Mouse (Mus musculus): Measurements from ENCODE around the gene Inka2. TPM values are rescaled to one million over a fixed set of nuclear protein-coding genes. Genes with fewer than 3 reads are reported as not detected.

The Inka2 gene
- 1.1 and 1.7 TPM in 2 replicates for polyA plus RNA-seq (2014; fragmentation: Nextera tagmentation; extraction: Ambion mirVana)

- Histone ChIP-seq H3K36me3 (ENCODE audit: control insufficient read depth, insufficient read depth, low read length) (no peaks in the 10 kb centered on the region), H3K9ac (replicated peaks; ENCODE audit: low read depth, low read length) (peak within 1 kb of the TSS; percentile 39; the same call in 1 of the 2 replicates), H3K9me3 (ENCODE audit: control insufficient read depth, low read depth, low read length) (no peaks in the 10 kb centered on the region), H3K27ac (ENCODE audit: low read length) (no peak within 1 kb of the TSS), H3K4me3 (ENCODE audit: low read depth, low read length) (peak within 1 kb of the TSS; percentile 46), H3K4me2 (replicated peaks; ENCODE audit: low read depth, low read length) (peak within 1 kb of the TSS; percentile 99), H3K27me3 (ENCODE audit: control insufficient read depth, insufficient read depth, low read length) (no peaks in the 10 kb centered on the region), H3K4me1 (ENCODE audit: control insufficient read depth, insufficient read depth, low read length) (peaks cover 5% of the 10 kb centered on the region; the same call in 1 of the 2 replicates)
- WGBS, result 6% methylated on average over 39 of the region's 43 CpGs
- ATAC-seq (ENCODE audit: insufficient number of reproducible peaks, insufficient read depth, low FRiP score, low read depth), result peak; percentile 95
Measured at GRCm38 (mm10) chr3:105704031-105705008, at the start of gene Inka2. Inka2 (plus strand) TSS chr3:105704599.

- Histone ChIP-seq H3K4me3 (ENCODE audit: low read depth, low read length) (no peak overlapping the region), H3K9ac (replicated peaks; ENCODE audit: low read depth, low read length) (no peak overlapping the region), H3K27me3 (ENCODE audit: control insufficient read depth, insufficient read depth, low read length) (no peaks in the 10 kb centered on the region), H3K4me2 (replicated peaks; ENCODE audit: low read depth, low read length) (no peak overlapping the region), H3K9me3 (ENCODE audit: control insufficient read depth, low read depth, low read length) (no peaks in the 10 kb centered on the region), H3K36me3 (ENCODE audit: control insufficient read depth, insufficient read depth, low read length) (no peaks in the 10 kb centered on the region), H3K4me1 (ENCODE audit: control insufficient read depth, insufficient read depth, low read length) (no peaks in the 10 kb centered on the region), H3K27ac (ENCODE audit: low read length) (no peak overlapping the region)
- ATAC-seq (ENCODE audit: insufficient number of reproducible peaks, insufficient read depth, low FRiP score, low read depth), result no peak
- WGBS, result 88% methylated on average over 11 of the region's 11 CpGs
Measured at GRCm38 (mm10) chr3:105655031-105655585, 49.3 kb upstream of the Inka2 start.

- no peak overlapping the region for H3K4me2 ChIP-seq (replicated peaks; ENCODE audit: low read depth, low read length)
- no peak overlapping the region for H3K27ac ChIP-seq (ENCODE audit: low read length)
- H3K36me3 ChIP-seq (ENCODE audit: control insufficient read depth, insufficient read depth, low read length), result no peaks in the 10 kb centered on the region; the same call in 1 of the 2 replicates
- no peak for ATAC-seq (ENCODE audit: insufficient number of reproducible peaks, insufficient read depth, low FRiP score, low read depth)
- no peaks in the 10 kb centered on the region for H3K9me3 ChIP-seq (ENCODE audit: control insufficient read depth, low read depth, low read length)
- no peak overlapping the region for H3K4me3 ChIP-seq (ENCODE audit: low read depth, low read length)
- H3K9ac ChIP-seq (replicated peaks; ENCODE audit: low read depth, low read length), result no peak overlapping the region
- H3K27me3 ChIP-seq (ENCODE audit: control insufficient read depth, insufficient read depth, low read length), result no peaks in the 10 kb centered on the region
- no peaks in the 10 kb centered on the region for H3K4me1 ChIP-seq (ENCODE audit: control insufficient read depth, insufficient read depth, low read length)
- 54% methylated on average over 2 of the region's 2 CpGs for WGBS
Measured at GRCm38 (mm10) chr3:105660530-105660929, 43.9 kb upstream of the Inka2 start.

- 54% methylated on average over 8 of the region's 8 CpGs for WGBS
- H3K4me3 ChIP-seq (ENCODE audit: low read depth, low read length), result no peak overlapping the region
- no peaks in the 10 kb centered on the region for H3K9me3 ChIP-seq (ENCODE audit: control insufficient read depth, low read depth, low read length)
- ATAC-seq (ENCODE audit: insufficient number of reproducible peaks, insufficient read depth, low FRiP score, low read depth), result no peak
- no peaks in the 10 kb centered on the region for H3K4me1 ChIP-seq (ENCODE audit: control insufficient read depth, insufficient read depth, low read length)
- H3K9ac ChIP-seq (replicated peaks; ENCODE audit: low read depth, low read length), result no peak overlapping the region
- H3K4me2 ChIP-seq (replicated peaks; ENCODE audit: low read depth, low read length), result no peak overlapping the region
- no peaks in the 10 kb centered on the region for H3K27me3 ChIP-seq (ENCODE audit: control insufficient read depth, insufficient read depth, low read length)
- no peaks in the 10 kb centered on the region; the same call in 1 of the 2 replicates for H3K36me3 ChIP-seq (ENCODE audit: control insufficient read depth, insufficient read depth, low read length)
- no peak overlapping the region for H3K27ac ChIP-seq (ENCODE audit: low read length)
Measured at GRCm38 (mm10) chr3:105663043-105663442, 41.4 kb upstream of the Inka2 start.

GRCm38 (mm10) chr3:105665105-105665765, 39.2 kb upstream of the Inka2 start:
- H3K27me3 ChIP-seq (ENCODE audit: control insufficient read depth, insufficient read depth, low read length), result no peaks in the 10 kb centered on the region
- no peak overlapping the region for H3K9ac ChIP-seq (replicated peaks; ENCODE audit: low read depth, low read length)
- H3K27ac ChIP-seq (ENCODE audit: low read length), result no peak overlapping the region
- no peak overlapping the region for H3K4me3 ChIP-seq (ENCODE audit: low read depth, low read length)
- no peaks in the 10 kb centered on the region for H3K9me3 ChIP-seq (ENCODE audit: control insufficient read depth, low read depth, low read length)
- H3K4me1 ChIP-seq (ENCODE audit: control insufficient read depth, insufficient read depth, low read length), result no peaks in the 10 kb centered on the region
- H3K36me3 ChIP-seq (ENCODE audit: control insufficient read depth, insufficient read depth, low read length), result no peaks in the 10 kb centered on the region; the same call in 1 of the 2 replicates
- H3K4me2 ChIP-seq (replicated peaks; ENCODE audit: low read depth, low read length), result no peak overlapping the region
- ATAC-seq (ENCODE audit: insufficient number of reproducible peaks, insufficient read depth, low FRiP score, low read depth), result no peak
- WGBS, result 82% methylated on average over 9 of the region's 9 CpGs

- Histone ChIP-seq H3K4me1 (ENCODE audit: control insufficient read depth, insufficient read depth, low read length) (no peaks in the 10 kb centered on the region), H3K27me3 (ENCODE audit: control insufficient read depth, insufficient read depth, low read length) (no peaks in the 10 kb centered on the region), H3K9ac (replicated peaks; ENCODE audit: low read depth, low read length) (no peak overlapping the region), H3K4me3 (ENCODE audit: low read depth, low read length) (no peak overlapping the region), H3K9me3 (ENCODE audit: control insufficient read depth, low read depth, low read length) (no peaks in the 10 kb centered on the region), H3K36me3 (ENCODE audit: control insufficient read depth, insufficient read depth, low read length) (no peaks in the 10 kb centered on the region; the same call in 1 of the 2 replicates), H3K4me2 (replicated peaks; ENCODE audit: low read depth, low read length) (no peak overlapping the region), H3K27ac (ENCODE audit: low read length) (no peak overlapping the region)
- ATAC-seq (ENCODE audit: insufficient number of reproducible peaks, insufficient read depth, low FRiP score, low read depth), result no peak
- WGBS, result 69% methylated on average over 4 of the region's 4 CpGs
Measured at GRCm38 (mm10) chr3:105666996-105667523, 37.3 kb upstream of the Inka2 start.

- Histone ChIP-seq H3K4me2 (replicated peaks; ENCODE audit: low read depth, low read length) (no peak overlapping the region), H3K9me3 (ENCODE audit: control insufficient read depth, low read depth, low read length) (no peaks in the 10 kb centered on the region), H3K36me3 (ENCODE audit: control insufficient read depth, insufficient read depth, low read length) (no peaks in the 10 kb centered on the region; the same call in 1 of the 2 replicates), H3K4me1 (ENCODE audit: control insufficient read depth, insufficient read depth, low read length) (no peaks in the 10 kb centered on the region), H3K27ac (ENCODE audit: low read length) (no peak overlapping the region), H3K9ac (replicated peaks; ENCODE audit: low read depth, low read length) (no peak overlapping the region), H3K27me3 (ENCODE audit: control insufficient read depth, insufficient read depth, low read length) (no peaks in the 10 kb centered on the region), H3K4me3 (ENCODE audit: low read depth, low read length) (no peak overlapping the region)
- WGBS, result 37% methylated on average over 9 of the region's 9 CpGs
- no peak for ATAC-seq (ENCODE audit: insufficient number of reproducible peaks, insufficient read depth, low FRiP score, low read depth)
Measured at GRCm38 (mm10) chr3:105668161-105668560, 36.2 kb upstream of the Inka2 start.

GRCm38 (mm10) chr3:105669776-105670175, 34.6 kb upstream of the Inka2 start:
- Histone ChIP-seq H3K4me3 (ENCODE audit: low read depth, low read length) (no peak overlapping the region), H3K36me3 (ENCODE audit: control insufficient read depth, insufficient read depth, low read length) (no peaks in the 10 kb centered on the region), H3K9ac (replicated peaks; ENCODE audit: low read depth, low read length) (no peak overlapping the region), H3K27me3 (ENCODE audit: control insufficient read depth, insufficient read depth, low read length) (no peaks in the 10 kb centered on the region), H3K4me1 (ENCODE audit: control insufficient read depth, insufficient read depth, low read length) (no peaks in the 10 kb centered on the region), H3K4me2 (replicated peaks; ENCODE audit: low read depth, low read length) (no peak overlapping the region), H3K27ac (ENCODE audit: low read length) (no peak overlapping the region), H3K9me3 (ENCODE audit: control insufficient read depth, low read depth, low read length) (no peaks in the 10 kb centered on the region)
- ATAC-seq (ENCODE audit: insufficient number of reproducible peaks, insufficient read depth, low FRiP score, low read depth), result no peak
- 90% methylated on average over 3 of the region's 3 CpGs for WGBS
